8 mouse cellular contexts compared by ENCODE assay signal in genomic region chr10:42269281-42270025, GRCm38 (mm10). TPM values are rescaled to one million over a fixed set of nuclear protein-coding genes. Genes with fewer than 3 reads are reported as not detected.
DNase-seq lines count a peak whose midpoint lies in the region.

No protein-coding gene starts in this region.

- peak; percentile 33 for DNase-seq in adrenal gland, postnatal 14 days
- no peak for DNase-seq in adrenal gland, postnatal 10 days
- DNase-seq in ES-CJ7 (ENCODE audit: low read depth, low spot score): peak; percentile 54
- peak; percentile 48 to 72 for DNase-seq in kidney, postnatal 25 days
- peak; percentile 90 for DNase-seq in naive thymus-derived CD4-positive, alpha-beta T cell, adult 2 months (ENCODE audit: low read depth)
- DNase-seq in embryo, embryonic 9.5 days (ENCODE audit: extremely low spot score): no peak
- DNase-seq in left cerebral cortex, adult 8-10 months (ENCODE audit: low spot score in 2 of 2): no peak
- DNase-seq in left cerebral cortex, postnatal 14 days (ENCODE audit: low spot score in 2 of 2): no peak

- intact Hi-C loops in left cerebral cortex, postnatal 14 days (cut with DNase I): no loop called here

RNA-seq across cellular contexts. Expression of gene Foxo3, which starts 7.1 kb away (rescaled TPM):
- 49.0 and 55.7 TPM in 2 replicates for total RNA-seq in adrenal gland, postnatal 14 days (2021)
- 10 to 100 TPM; 45.4 to 48.2 TPM for total RNA-seq in adrenal gland, postnatal 10 days (2021)
- total RNA-seq in left cerebral cortex, adult 8-10 months (2022): 10 to 100 TPM; 69.4 to 88.2 (median 76.9) TPM
- 10 to 100 TPM; 56.1 to 62.1 TPM for total RNA-seq in left cerebral cortex, postnatal 14 days (2021)

Comparison
In these comparisons a context has a peak if more than half of its experiments do, and no peak if none do; other contexts are left out.
1. DNase-seq: peak in adrenal gland, postnatal 14 days (single experiment), ES-CJ7 (single experiment), kidney, postnatal 25 days (2 of 2) and naive thymus-derived CD4-positive, alpha-beta T cell, adult 2 months (single experiment); none in adrenal gland, postnatal 10 days (single experiment), embryo, embryonic 9.5 days (single experiment), left cerebral cortex, adult 8-10 months (0 of 2) and left cerebral cortex, postnatal 14 days (0 of 2).